Mouse (Mus musculus) right cerebral cortex, adult 18-20 months (tissue): ENCODE results near the gene Lamtor1.
"Not testable (repeated sequence)": the region's sequence is repeated elsewhere in the genome, so short reads cannot be mapped to it uniquely, and the experiment has no call there.

ENCODE experiments used
- DNase-seq: peaks from one replicate; pipeline ENCODE4 v3.0.0; 2022; ENCODE audit warnings: mixed read lengths

Lamtor1 gene

DNA sequence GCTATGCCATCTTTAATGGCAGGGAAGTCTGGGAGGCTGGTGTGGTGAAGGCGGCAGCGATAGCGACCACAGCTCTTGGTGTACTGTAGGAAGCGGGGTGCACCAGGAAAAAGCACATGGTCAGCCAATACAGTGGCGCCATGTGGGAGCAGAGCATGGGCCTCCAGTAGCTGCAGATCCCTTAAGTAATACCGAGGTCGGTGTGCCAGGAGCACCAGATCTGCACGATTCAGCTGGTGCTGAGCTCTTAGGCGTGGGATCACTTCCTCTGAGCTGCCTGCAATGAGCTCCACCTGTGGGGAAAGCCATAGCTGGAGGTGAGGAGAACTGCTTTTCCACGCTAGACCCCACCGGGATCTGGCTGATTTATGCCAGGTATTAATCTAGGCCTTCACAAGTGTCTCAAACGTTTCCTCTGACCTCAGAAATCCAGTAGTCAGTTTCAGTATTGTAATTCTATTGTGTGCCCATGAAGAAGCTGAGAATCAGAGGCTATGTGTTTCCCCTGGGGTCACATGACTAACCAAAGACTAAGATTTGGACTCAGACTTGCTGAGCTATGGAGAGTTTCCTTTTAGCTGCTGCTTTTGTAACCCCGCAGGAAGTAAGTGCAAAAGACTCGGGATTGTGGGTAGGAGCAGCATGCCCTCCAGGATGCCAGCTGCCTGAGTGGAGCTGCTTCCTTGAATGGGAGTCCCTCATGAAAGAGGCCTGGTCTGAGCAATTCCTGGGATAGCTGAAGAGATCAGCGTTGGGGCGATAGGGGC, 5.2 kb upstream of the Lamtor1 start:
- no peak for DNase-seq

DNA sequence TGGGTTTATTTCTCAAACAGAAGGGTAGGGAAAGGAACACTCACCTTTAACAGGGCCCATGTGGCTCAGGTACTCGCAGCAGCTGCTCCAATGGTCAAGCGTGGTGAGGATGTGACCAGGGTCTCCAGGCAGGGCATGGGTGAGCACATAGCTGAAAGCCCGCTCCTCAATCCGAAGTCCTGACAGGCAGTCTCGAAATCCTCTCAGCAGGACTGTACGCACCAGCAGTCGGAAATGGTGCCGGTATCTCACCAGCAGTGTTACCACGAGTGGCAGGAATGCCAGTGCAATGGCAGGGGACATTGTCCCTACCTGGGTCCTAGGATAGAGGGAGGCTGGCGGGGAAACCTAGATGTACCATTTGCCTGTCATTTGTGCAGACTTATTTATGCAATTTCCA, 3.7 kb upstream of the Lamtor1 start:
- DNase-seq: no peak

DNA sequence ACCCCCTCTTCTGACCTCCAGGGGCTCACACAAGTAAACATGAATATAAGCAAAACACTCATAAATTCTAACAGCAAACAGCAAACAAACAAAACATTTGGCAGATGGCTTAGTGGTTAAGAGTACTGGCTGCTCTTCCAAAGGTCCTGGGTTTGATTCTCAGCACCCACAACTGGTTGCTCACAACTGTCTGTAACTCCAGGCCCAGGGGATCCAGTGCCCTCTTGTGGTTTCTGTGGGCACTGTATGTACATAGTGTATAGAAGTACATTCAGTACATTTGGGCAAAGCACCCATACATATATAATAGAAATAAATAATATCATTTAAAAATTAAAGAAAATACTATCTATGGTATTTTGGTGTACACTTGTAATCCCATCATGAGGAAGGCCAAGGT, 2.9 kb upstream of the Lamtor1 start:
- DNase-seq: no peak

DNA sequence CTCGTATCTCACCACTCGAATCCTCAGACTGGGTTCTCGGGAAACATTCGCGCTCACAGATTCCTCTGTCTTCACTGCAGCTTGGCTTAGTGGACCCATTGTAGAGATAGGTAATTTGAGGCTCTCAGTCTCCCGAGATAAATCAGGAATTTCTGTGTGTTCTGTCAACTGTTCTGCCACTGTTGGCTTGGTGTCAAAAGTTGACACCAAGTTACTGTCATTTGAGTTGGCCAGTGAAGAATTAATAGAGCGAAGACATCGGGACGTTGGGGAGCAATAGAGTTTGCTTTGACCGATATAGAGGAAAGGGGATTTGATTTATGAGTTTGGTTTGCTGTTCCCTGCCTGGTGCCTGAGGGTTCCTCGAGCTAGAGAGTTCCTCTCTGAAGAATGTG, 580 bp downstream of the Lamtor1 start, which contains the start of gene Tomt:
Tomt (minus strand) TSS at position 73 of the 395 bp plus-strand sequence.
- no peak for DNase-seq

DNA sequence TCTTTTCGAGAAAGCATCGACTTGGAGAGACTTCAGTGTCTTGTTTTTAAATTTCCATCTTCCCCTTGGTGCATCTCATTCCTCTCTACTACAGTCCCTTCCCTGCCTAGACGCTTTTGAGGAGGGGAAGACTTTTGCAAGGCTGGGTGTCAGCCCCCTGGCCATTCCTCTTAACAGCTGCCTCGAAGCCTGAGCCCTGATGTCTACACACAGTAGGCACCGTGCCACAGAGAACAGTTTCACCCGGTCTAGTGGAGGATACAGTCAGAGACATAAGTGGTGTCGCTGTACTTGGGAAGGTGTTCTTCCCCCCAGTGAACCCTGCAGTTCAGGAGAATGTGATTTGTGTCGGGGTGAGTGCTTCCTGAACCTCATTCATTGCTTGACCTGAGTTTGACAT, 992 bp downstream of the Lamtor1 start:
- no peak for DNase-seq

DNA sequence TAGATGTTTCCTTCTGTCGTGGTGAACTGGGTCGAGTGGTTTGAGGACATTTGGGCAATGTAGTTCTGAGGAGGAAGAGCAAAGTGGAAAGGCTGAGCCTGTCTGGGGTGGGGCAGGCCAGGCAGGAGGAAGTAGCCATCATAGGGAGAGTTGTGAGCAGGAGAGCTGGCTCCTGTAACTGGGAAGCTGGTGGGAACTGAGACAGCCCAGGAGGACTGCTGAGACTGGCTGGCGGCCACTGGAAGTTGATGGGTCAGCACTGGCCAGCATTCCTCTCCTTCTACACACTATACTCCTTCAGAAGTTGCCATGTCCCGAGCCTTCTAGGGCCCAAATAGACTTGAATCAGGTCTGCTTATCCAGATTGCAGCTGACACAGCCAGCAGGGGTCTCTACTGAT, 2.7 kb downstream of the Lamtor1 start:
- no peak for DNase-seq

DNA sequence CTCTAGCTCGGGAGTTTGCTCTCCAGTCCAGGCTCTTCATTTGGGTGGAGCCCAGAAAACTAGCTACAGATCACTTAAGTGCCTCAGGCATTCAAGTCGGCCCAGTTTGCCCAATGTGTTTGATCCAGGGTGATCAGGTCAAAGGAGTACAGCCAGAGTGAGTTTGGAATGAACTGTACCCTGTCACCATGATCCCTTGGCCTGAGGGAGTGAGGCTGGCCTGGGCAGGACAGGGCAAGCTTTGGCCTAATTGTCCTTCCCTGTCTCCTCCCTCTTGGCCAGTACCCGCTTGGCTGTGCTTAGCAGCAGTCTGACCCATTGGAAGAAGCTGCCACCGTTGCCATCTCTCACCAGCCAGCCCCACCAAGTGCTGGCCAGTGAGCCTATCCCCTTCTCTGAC, 4.4 kb downstream of the Lamtor1 start:
- no peak for DNase-seq

DNA sequence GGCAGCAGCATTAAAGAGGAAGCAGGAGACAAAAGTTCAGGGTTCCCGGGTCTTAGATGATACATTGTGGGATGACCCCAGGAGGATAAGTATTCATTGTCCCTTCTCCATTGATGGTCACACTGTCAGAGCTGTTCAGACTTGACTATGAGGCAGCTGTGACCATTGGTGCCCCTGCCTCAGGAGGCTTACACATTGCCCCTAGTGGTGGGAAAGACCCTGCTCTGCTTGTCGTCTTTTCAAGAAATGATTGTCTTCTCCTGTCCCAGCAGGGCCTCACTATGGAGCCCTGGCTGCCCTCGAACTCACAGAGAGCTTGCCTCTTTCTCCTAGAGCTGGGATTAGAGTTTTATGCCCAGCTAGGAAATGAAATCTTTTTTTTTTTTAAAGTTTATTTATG, 6.3 kb downstream of the Lamtor1 start:
- DNase-seq: no peak

DNA sequence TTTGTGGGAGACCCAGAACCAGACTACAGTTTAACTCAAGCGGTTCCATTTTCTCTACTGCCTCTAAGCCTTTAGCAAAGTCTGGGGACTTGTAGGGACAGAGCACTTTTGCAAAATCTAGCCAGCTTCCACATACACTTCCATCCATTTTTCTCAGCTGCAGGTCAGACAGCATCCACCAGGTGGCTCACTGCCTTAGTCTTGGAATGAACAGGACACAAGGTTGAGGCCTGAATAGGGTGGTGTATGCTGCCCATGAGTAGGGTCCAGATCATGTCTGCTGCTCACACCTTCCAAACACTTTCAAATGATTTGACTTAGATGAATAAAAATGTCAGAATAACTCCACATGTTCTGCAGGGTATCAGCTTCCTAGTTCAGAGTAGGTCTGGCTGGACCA, 12.4 kb downstream of the Lamtor1 start:
- DNase-seq: peak; percentile 38

DNA sequence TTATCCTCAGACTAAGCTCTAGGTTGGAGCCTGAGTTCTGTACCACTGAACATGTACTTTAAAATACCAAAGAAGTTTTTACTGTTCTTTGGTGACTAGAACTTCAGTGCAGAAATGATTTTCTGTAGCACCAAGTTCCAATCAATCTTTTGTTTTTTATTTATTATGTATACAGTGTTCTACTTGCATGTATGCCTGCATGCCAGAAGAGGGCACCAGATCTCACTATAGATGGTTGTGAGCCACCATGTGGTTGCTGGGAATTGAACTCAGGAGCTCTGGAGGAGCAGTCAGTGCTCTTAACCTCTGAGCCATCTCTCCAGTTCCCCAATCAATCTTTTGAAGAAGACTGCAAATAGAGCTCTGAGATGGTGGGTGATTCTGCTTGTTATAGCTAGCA, 20.2 kb downstream of the Lamtor1 start:
- DNase-seq: not testable (repeated sequence)

DNA sequence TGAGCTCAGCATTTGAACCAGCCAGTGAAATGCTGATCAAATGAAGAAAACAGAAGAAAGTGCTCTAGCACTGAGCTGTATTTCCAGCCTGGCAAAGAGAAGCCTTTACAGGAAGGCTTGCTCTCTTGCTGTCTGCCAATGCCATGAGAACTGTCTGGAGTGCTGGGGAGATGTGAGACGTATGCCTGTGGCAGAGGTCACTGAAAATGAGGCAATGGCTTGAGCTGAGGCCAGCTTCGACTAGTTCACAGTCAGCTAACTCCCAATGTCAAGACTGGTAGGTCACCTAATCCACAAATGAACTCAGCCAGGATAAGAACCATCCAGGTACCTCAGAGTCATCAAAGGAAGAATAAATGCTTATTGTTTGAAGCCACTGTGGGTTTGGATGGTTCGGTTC, 22.4 kb downstream of the Lamtor1 start:
- no peak for DNase-seq

DNA sequence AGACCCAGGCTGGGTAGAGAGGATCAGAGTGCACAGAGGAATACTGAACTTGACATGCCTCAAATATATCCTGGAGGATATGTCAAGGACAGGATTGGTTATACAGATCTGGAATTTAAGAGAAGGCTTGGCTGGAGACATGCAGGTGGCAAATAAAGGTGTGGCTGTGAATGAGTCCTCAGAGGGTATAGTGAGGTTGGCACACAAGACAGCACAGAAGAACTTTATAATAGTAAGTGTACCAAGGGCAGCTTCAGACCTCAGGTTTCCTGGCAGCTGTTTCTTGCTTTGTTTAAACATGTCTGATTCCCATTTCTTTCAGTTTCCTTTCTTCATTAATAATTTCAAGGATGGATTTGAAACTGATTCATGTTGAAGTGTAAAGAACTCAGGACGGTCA, 26.8 kb downstream of the Lamtor1 start:
- no peak for DNase-seq

DNA sequence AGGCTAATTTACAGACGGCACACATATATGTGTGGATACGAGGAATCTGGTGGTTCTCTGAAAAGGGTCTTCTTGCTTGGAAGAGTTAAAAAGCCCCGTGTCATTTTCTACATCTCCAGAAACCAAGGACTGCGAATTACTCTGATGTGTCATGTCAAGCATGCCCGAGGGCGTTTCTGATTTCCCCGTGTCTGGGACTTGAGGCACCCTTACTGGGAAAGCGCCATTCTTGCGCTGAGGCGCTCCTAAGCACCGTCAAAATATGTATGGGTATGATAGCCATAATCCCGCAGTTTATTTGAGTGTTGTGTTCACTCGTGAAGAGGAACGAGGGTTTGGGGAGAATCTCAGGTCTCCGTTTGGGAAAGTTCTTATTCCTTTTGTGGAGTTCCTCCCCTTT, 27.6 kb downstream of the Lamtor1 start:
- DNase-seq: no peak

DNA sequence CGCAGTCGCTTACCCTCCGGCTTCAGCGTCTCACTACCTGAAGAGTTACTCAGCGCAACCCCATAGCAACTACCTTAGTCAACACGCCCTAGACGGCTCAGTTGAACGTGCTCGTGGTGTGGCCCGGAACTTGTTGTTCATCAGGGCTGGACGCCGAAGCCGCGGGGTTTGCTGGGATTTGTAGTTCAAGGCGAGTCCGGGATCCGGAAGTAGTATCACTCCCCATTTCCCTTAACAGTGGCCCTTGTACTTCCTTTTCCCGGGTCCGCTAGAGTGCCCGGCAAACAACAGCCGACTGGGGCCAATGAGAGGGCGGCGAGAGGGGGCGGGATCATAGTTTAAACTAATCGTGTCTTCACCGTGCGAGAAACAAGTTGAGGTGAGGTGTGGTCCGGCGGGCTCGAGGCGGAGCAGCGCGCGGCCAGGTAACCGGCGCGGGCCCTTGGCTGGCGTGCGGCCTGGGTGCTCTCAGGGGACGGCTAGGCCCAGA, 28.1 kb downstream of the Lamtor1 start, which contains the start of the genes Lrrc51 and Numa1:
Lrrc51 (minus strand) TSS at position 145 of the 490 bp plus-strand sequence.
Numa1 (plus strand) TSS at position 361 of the 490 bp plus-strand sequence.
- peak; percentile 98 for DNase-seq

DNA sequence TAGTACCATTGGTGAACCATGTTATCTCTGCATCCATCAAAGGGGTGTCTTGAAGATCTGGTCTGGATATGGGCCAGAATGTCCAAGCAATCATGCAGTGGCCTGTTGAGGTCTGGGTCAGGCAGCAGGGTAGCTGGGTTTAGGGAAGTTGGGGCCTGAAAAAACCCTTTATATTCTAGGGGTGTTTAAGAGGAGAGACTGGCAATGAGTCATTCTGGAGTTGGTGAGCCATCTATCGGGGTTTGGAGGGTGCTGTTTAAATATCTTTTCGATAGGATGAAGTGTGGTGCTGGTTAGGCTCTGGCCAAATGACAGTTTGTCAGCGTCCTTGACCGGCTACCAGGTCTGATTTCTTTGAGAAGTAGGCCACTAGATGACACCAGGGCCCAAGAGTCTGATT, 30.3 kb downstream of the Lamtor1 start:
- DNase-seq: no peak

DNA sequence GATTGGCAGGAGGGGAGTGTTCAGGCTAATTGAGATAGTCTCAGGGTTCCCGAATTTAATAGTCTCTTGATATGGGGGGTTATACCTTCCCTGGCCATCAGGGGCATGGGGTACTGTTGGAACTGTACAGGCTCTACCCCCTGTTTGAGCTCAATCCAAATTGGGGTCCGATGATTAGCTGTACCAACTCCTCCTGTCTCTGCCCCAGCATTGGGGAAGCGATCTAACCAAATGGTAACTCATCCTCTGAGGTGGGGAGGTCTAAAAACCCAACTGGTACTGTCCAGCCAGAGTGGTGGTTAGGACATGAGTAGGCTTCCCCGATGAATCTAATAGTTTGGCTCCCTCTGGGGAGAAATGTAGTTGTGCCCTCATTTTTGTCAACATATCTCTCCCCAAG, 31.3 kb downstream of the Lamtor1 start:
- DNase-seq: no peak

DNA sequence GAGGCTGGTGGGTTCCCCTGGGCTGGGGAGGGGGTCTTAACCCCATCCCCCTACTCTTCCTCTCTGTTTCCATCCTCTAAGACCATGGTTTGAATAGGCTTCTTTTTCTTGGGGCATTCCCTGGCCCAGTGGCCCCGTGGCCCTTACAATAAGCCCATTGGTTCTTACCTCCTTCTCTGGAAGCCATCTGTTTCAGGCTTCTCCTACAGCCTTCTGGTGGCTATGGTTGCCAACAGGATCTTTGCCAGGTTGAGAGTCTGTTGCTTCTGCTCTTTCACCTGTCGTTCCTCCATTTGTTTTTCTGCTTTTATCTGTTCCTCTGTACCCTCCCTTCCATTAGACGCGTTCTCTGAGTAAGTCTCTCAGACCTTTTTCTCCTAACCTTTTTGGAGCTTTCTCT, 31.9 kb downstream of the Lamtor1 start:
- peak; percentile 7 for DNase-seq

DNA sequence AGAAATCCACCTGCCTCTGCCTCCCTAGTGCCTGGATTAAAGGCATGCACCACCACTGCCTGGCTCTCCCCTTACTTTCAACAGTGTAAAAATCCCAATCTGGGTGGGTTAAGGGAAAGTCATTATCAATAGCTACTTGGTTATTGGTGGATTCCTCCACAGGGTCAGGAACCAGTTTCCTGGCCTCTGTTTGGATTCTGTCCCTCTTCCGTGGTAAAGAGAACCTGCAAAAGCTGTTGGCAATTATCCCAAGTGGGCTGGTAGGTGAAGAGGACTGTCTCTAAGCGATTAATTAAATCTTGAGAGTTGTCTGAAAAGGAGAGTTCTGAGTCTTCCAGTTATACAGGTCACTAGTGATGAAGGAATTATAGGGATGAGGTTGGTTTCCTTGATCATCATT, 32.6 kb downstream of the Lamtor1 start:
- DNase-seq: no peak

DNA sequence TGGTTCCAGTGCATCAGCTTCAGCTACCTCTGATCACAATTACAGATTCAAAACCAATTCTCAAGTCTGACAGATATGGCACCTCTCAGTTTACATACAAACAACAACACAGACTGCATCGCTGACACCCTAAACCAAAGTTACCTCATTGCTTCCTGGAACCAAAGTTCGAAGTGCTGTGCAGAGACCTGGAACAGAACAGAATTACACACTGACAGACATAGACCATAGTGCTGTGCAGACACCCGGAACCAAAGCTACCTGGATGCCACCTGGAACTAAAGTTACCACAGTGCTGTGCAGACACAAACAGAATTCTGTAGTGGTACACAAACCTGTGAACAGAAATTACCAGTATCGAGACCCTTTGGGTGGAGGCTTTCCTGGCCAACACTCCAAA, 34.1 kb downstream of the Lamtor1 start:
- no peak for DNase-seq

DNA sequence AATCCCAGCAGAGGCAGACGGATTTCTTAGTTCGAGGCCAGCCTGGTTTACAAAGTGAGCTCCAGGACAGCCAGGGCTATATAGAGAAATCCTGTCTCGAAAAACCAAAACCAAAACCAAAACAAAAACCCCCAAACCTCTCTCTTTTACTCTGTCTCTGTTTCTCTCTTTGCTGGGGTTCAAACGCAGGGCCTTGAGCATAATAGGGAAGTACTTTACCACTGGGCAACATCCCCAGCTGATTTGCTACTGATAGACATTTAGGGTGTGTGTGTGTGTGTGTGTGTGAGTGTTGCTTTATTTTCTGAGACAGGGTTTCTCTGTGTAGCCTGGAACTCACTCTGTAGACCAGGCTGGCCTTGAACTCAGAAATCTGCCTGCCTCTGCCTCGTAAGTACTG, 43.3 kb downstream of the Lamtor1 start:
- DNase-seq: not testable (repeated sequence)

DNA sequence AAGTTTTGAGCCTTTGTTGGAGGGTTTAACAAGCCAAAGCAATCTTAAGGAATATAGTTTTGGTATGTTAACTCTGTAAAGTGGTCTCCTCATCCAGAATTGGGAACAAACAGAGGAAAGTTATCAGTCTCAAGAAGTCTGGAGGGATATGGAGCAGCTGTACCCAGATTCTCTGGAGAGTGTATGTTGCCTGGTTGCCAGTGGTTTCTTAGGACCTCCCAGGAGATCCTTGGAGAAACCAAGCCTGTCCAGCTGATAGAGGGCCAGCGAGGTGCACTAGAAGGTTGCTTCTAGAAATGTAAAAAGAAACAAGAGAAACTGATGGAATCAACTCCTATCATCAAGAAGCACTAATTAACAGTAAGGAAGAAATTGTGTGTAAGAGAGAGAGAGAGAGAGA, 45.9 kb downstream of the Lamtor1 start:
- DNase-seq: no peak

DNA sequence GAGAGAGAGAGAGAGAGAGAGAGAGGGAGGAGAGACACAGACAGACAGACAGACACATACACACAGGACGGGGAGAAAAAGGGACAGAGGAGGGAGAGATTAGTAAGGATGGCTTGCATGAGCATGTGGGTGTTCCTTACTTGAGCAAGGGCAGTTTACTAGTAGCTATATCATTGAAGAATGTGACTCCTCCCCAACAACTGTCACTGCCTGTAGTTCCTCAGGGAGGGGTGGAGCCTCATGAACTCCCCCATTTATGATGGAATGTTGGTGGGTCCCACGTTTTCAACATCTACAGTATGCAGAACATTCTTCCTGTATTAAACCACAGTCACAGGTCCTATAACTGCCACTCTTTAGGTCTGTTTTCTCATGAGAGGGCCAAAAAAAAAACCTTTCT, 46.4 kb downstream of the Lamtor1 start:
- no peak for DNase-seq

DNA sequence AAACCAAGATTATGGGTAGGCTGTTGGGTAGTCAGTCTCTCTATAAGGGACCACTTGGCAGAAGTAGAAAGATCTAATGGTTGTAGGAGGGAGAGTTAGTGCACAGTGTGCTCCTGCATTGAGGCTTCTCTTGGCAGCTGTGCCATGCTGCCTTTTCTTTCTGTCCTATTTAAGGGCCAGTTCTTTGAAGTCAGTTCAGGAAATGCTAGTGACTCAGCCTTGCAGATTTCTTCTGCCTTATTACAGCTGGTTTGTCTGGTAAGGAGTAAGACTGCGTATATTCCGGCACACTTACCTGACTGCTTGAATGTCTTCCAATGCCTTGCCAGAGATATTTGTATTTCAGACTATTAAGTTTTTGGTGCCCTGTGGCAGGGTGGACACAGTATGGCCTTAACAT, 48.5 kb downstream of the Lamtor1 start:
- peak; percentile 48 for DNase-seq

DNA sequence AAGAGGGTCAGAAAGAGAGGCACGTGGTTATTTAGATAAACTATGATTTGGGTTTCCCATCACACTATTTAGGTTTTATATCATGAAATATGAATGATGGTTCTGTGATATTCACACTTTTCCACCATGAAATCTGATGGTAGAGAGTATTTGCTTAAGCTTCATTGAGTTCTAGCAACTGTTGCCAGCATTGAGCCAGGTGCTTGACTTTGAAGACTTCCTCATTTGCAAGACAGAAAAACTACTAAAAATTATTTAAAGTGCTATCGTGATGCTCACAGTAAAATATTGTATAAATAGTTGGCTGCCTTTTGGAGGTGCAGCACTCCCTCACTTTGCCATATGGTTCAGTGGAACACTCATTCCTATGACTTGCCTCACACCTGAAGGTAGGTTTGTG, 49.6 kb downstream of the Lamtor1 start:
- DNase-seq: no peak

DNA sequence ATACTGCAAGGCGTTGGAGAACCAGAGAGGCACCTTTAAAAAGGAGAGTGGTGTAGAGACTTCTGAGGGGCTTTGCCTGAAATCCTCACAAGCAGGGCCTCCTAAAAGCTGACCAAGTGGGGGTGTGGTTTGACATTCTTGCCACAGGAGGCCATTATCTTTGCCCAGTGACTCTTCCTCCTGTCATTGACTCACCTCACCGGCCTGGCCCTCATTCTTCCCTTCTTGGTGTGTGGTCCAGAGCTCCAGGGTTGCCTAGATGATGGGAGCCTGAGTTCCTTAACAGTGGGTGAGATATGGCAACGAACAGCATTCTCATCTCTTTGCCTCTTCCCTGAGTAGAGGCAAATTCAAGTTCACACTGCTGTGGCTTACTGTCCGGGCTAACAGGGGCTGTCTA, 50.2 kb downstream of the Lamtor1 start:
- DNase-seq: no peak
